Mouse (Mus musculus): ENCODE results near the gene 1700067K01Rik.

DNA sequence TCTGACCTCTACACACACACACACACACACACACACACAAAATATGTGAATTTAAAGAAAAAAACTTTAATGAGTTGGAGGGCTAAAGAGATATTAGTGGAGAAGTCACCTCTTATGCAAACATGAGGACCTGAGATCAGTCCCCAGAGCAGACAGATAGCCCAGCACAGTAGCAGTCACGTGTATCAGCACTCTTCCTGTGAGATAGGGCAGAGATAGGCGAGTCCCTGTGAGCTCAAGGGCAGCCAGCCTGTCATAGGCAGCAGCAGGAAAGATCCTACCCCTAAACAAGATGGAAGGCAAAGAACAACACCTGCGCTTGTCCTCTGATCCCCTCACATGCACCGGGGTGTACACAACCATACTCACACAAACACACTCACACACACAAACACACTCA is 18.9 kb upstream of the 1700067K01Rik start:
- TF ChIP-seq POLR2A (IDR thresholded peaks at IDR 0.05; ENCODE audit: borderline replicate concordance, low read depth, low read length): no peak
- TF ChIP-seq CTCF (IDR thresholded peaks at IDR 0.05; ENCODE audit: low read depth, low read length): no peak
